Mouse (Mus musculus) cerebellum, postnatal 4 days (tissue): Measurements from ENCODE around the gene Krtap1-4.
"Not testable (repeated sequence)": the region's sequence is repeated elsewhere in the genome, so short reads cannot be mapped to it uniquely, and the experiment has no call there.

Experiments
- DNase-seq, 2 experiments: peaks; one replicate each; pipeline ENCODE4 v3.0.0; 2022; ENCODE audit warnings: low spot score in 2 of 2, mixed read lengths in 1 of 2

Gene Krtap1-4

GRCm38 (mm10) chr11:99583245-99583704 is at the start of gene Krtap1-4:
Krtap1-4 (minus strand) TSS chr11:99583654.
- DNase-seq, result no peak

GRCm38 (mm10) chr11:99630890-99631289 is 47.4 kb upstream of the Krtap1-4 start:
- DNase-seq, result no peak

- DNase-seq, result no peak
Observed at GRCm38 (mm10) chr11:99628138-99628537, 44.7 kb upstream of the Krtap1-4 start, which contains the start of gene Krtap4-1. Krtap4-1 (minus strand) TSS chr11:99628238.

- no peak for DNase-seq
Observed at GRCm38 (mm10) chr11:99620335-99620734, 36.9 kb upstream of the Krtap1-4 start, which contains the start of gene Gm11562. Gm11562 (minus strand) TSS chr11:99620435.

- no peak for DNase-seq
Observed at GRCm38 (mm10) chr11:99614796-99615363, 31.4 kb upstream of the Krtap1-4 start, which contains the start of gene Krtap2-4. Krtap2-4 (minus strand) TSS chr11:99614846.

GRCm38 (mm10) chr11:99610089-99610488 is 26.6 kb upstream of the Krtap1-4 start, which contains the start of gene Gm11937:
Gm11937 (minus strand) TSS chr11:99610189.
- DNase-seq, result not testable (repeated sequence)

- DNase-seq, result no peak
Observed at GRCm38 (mm10) chr11:99609126-99609525, 25.7 kb upstream of the Krtap1-4 start.

GRCm38 (mm10) chr11:99603208-99603607 is 19.8 kb upstream of the Krtap1-4 start, which contains the start of gene Gm11938:
Gm11938 (minus strand) TSS chr11:99603308.
- DNase-seq, result not testable (repeated sequence)

GRCm38 (mm10) chr11:99597742-99598141 is 14.3 kb upstream of the Krtap1-4 start, which contains the start of gene Krtap9-3:
Krtap9-3 (minus strand) TSS chr11:99598105.
- not testable (repeated sequence) for DNase-seq

GRCm38 (mm10) chr11:99590981-99591380 is 7.5 kb upstream of the Krtap1-4 start, which contains the start of gene Krtap1-3:
Krtap1-3 (minus strand) TSS chr11:99591339.
- DNase-seq, result no peak

- DNase-seq, result no peak
Observed at GRCm38 (mm10) chr11:99585096-99585495, 1.6 kb upstream of the Krtap1-4 start.

- DNase-seq, result no peak
Observed at GRCm38 (mm10) chr11:99581564-99581963, 1.9 kb downstream of the Krtap1-4 start.

- DNase-seq, result no peak
Observed at GRCm38 (mm10) chr11:99581051-99581450, 2.4 kb downstream of the Krtap1-4 start.

GRCm38 (mm10) chr11:99580636-99581035 is 2.8 kb downstream of the Krtap1-4 start, which contains the start of gene Krtap1-5:
Krtap1-5 (minus strand) TSS chr11:99581016.
- DNase-seq, result no peak

GRCm38 (mm10) chr11:99574106-99574505 is 9.3 kb downstream of the Krtap1-4 start:
- peak; percentile 63 to 78 for DNase-seq

GRCm38 (mm10) chr11:99573164-99573563 is 10.3 kb downstream of the Krtap1-4 start:
- no peak for DNase-seq

GRCm38 (mm10) chr11:99566530-99566929 is 16.9 kb downstream of the Krtap1-4 start, which contains the start of gene Krtap3-1:
Krtap3-1 (minus strand) TSS chr11:99566630.
- DNase-seq, result no peak

GRCm38 (mm10) chr11:99562580-99562979 is 20.9 kb downstream of the Krtap1-4 start:
- DNase-seq, result no peak

- no peak for DNase-seq
Observed at GRCm38 (mm10) chr11:99559366-99559765, 24.1 kb downstream of the Krtap1-4 start, which contains the start of gene Gm11939. Gm11939 (minus strand) TSS chr11:99559466.

GRCm38 (mm10) chr11:99557976-99558745 is 25.3 kb downstream of the Krtap1-4 start:
- no peak for DNase-seq

GRCm38 (mm10) chr11:99556753-99557152 is 26.7 kb downstream of the Krtap1-4 start, which contains the start of gene Krtap3-2:
Krtap3-2 (minus strand) TSS chr11:99556853.
- no peak for DNase-seq

GRCm38 (mm10) chr11:99556195-99556594 is 27.3 kb downstream of the Krtap1-4 start:
- no peak for DNase-seq
